Mouse (Mus musculus) lung, embryonic 16.5 days (tissue): ENCODE measurements around the gene Smg6. TPM values are rescaled to one million over a fixed set of nuclear protein-coding genes. Genes with fewer than 3 reads are reported as not detected.

Experiments used
- ATAC-seq: fragments of 200-750 bp; cut with Nextera tagmentation; 2 replicates; pipeline ENCODE4 v1.8.0; 2017; ENCODE audit warnings: low read depth, mild to moderate bottlenecking, moderate library complexity
- H3K27ac ChIP-seq: fragments of 300-500 bp; sonication (generic); 2 replicates; pipeline ENCODE4 v1.5.1; 2014; ENCODE audit warnings: mild to moderate bottlenecking, control low read depth, low read length
- H3K27me3 ChIP-seq: fragments of 300-500 bp; sonication (generic); 2 replicates; pipeline ENCODE4 v1.6.1; 2014; ENCODE audit warnings: low read depth, low read length, mixed read lengths; ENCODE audit not compliant: control insufficient read depth, insufficient read depth
- H3K36me3 ChIP-seq: fragments of 300-500 bp; sonication (generic); 2 replicates; pipeline ENCODE4 v1.6.1; 2014; ENCODE audit warnings: low read length; ENCODE audit not compliant: control insufficient read depth, insufficient read depth
- H3K4me1 ChIP-seq: fragments of 300-500 bp; sonication (generic); replicated peaks from 2 replicates; pipeline ENCODE4 v1.6.1; 2014; ENCODE audit warnings: low read length, mixed read lengths; ENCODE audit not compliant: control insufficient read depth, insufficient read depth
- H3K4me2 ChIP-seq: fragments of 300-500 bp; sonication (generic); 2 replicates; pipeline ENCODE4 v1.6.1; 2014; ENCODE audit warnings: low read depth, low read length, control low read depth
- H3K4me3 ChIP-seq: fragments of 300-500 bp; sonication (generic); 2 replicates; pipeline ENCODE4 v1.5.1; 2014; ENCODE audit warnings: mild to moderate bottlenecking, low read length, control low read depth
- H3K9ac ChIP-seq: fragments of 300-500 bp; sonication (generic); 2 replicates; pipeline ENCODE4 v1.6.1; 2014; ENCODE audit warnings: low read length, control low read depth
- H3K9me3 ChIP-seq: fragments of 300-500 bp; sonication (generic); 2 replicates; pipeline ENCODE4 v1.6.1; 2016; ENCODE audit warnings: low read length; ENCODE audit not compliant: control insufficient read depth
- WGBS: fragments of 180-500 bp; shearing (Covaris S2); extraction: QIAGEN DNeasy Blood & Tissue Kit; methylation state at CpG from one replicate; pipeline ENCODE4 v1.1.7; 2014; 5-methylcytosine and 5-hydroxymethylcytosine counted together
- polyA plus RNA-seq: library from polyadenylated mRNA; unstranded; fragments of >200 nt; fragmentation: Nextera tagmentation; extraction: Ambion mirVana; gene quantifications from 2 replicates; pipeline ENCODE4 v1.2.1, GENCODE M21; 2015

Gene Smg6
- polyA plus RNA-seq, 1 experiment from 2014 or later = 17.0 TPM

DNA sequence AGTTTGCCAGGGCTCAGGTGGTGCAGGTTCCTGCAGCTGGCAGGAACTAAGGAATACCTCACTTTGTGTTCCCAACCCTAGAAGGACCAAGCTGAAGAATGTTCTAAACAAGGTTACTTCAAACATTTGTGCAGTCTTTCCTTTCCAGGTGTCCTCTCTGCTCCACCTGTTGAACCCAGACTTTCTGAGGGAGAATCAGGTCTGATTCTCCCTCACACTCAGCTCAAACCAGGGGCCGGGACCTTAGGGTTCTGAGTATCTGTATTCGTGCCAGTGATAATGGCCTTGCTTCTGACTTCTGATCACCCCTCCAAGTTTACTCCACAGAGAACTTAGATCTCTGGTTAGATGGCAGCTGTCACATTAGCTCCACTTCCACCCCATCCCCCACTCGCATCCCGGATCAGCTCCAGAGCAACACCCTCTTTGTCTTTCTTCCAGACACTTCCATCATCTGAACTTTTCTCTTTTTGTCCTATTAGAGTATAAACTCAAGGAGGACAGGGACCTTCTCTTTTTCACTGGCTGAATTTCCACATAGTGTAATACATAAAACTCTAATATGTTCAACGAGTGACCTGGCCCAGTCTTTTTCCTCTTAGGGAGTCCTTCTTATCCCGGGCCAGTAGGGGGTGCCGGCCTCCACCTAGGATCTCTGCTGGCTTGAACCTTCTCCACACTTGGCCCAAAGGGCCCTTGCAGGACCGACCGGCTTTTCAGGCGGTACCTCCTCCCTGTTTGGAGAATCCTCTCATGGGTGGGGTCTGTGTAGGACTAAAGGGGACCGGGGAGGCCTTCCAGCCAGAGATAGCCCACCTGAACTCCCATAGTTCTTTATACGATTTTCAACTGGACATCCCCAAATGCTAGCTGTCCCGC lies 267.0 kb downstream of the Smg6 start:
- H3K36me3 ChIP-seq = no peaks in the 10 kb centered on the region
- H3K4me1 ChIP-seq = peaks cover 32% of the 10 kb centered on the region
- H3K9ac ChIP-seq = no peak overlapping the region; the same call in 1 of the 2 replicates
- 23% methylated on average over 13 of the region's 13 CpGs for WGBS
- peak overlapping the region; percentile 59 for H3K4me3 ChIP-seq
- peak overlapping the region; percentile 93 for H3K4me2 ChIP-seq
- no peak overlapping the region for H3K27ac ChIP-seq
- no peaks in the 10 kb centered on the region for H3K9me3 ChIP-seq
- peak; percentile 70 for ATAC-seq
- peaks cover 38% of the 10 kb centered on the region for H3K27me3 ChIP-seq

- H3K27ac ChIP-seq = no peak within 1 kb of the TSS
- H3K4me3 ChIP-seq = peak within 1 kb of the TSS; percentile 59
- no peaks in the 10 kb centered on the region for H3K36me3 ChIP-seq
- peaks cover 38% of the 10 kb centered on the region for H3K27me3 ChIP-seq
- H3K9ac ChIP-seq = peak within 1 kb of the TSS; percentile 62
- peak; percentile 28 for ATAC-seq
- no peaks in the 10 kb centered on the region for H3K9me3 ChIP-seq
- peak within 1 kb of the TSS; percentile 93 for H3K4me2 ChIP-seq
- WGBS = under 1% methylated on average over 70 of the region's 84 CpGs
- peaks cover 32% of the 10 kb centered on the region for H3K4me1 ChIP-seq
Observed at GRCm38 (mm10) chr11:75193256-75194071, 267.8 kb downstream of the Smg6 start, which contains the start of gene Rtn4rl1. Gene Rtn4rl1, plus strand, starts transcription at chr11:75193783.

GRCm38 (mm10) chr11:75194121-75194849 lies 268.7 kb downstream of the Smg6 start:
- H3K36me3 ChIP-seq = no peaks in the 10 kb centered on the region
- peaks cover 38% of the 10 kb centered on the region for H3K27me3 ChIP-seq
- H3K4me3 ChIP-seq = peak overlapping the region; percentile 59
- peak overlapping the region; percentile 93 for H3K4me2 ChIP-seq
- ATAC-seq = no peak
- H3K27ac ChIP-seq = no peak overlapping the region
- H3K4me1 ChIP-seq = peaks cover 30% of the 10 kb centered on the region
- no peaks in the 10 kb centered on the region for H3K9me3 ChIP-seq
- under 1% methylated on average over 52 of the region's 52 CpGs for WGBS
- peak overlapping the region; percentile 62 for H3K9ac ChIP-seq

DNA sequence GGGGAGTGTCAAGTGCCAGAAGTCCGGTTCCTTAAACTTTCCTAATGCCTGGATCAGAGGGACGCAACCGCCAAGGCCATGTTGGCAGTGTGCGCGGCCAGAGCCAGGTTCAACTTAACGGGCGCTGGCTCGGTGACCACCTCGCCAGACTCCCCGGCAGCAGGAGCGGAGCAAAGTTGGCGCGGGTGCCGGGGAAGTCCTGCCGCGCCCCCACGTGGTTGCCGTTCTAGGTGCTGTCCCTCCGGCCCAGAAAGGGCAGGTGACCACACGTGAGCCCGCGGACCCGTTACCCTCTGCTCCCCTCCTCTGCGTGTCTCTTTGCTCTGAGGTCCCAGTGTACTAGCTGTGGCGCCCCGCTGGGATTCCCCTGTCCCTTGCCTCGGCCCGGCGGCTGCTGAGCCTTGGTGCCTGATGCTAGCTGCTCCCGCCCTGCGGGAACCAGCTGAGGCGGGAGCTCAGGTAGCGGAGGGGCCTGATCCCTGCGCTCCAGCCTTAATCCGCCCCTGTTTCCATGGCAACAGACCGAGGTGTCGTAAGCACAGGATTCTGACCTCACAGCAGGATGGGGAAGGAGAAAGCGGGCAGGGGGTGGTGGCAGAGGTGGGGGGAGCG lies 269.3 kb downstream of the Smg6 start:
- H3K9ac ChIP-seq = peak overlapping the region; percentile 62
- H3K4me2 ChIP-seq = peak overlapping the region; percentile 93
- H3K27ac ChIP-seq = no peak overlapping the region
- H3K4me1 ChIP-seq = peaks cover 25% of the 10 kb centered on the region
- H3K4me3 ChIP-seq = peak overlapping the region; percentile 59
- ATAC-seq = no peak
- H3K36me3 ChIP-seq = no peaks in the 10 kb centered on the region
- H3K9me3 ChIP-seq = no peaks in the 10 kb centered on the region
- peaks cover 38% of the 10 kb centered on the region for H3K27me3 ChIP-seq
- WGBS = under 1% methylated on average over 39 of the region's 39 CpGs

DNA sequence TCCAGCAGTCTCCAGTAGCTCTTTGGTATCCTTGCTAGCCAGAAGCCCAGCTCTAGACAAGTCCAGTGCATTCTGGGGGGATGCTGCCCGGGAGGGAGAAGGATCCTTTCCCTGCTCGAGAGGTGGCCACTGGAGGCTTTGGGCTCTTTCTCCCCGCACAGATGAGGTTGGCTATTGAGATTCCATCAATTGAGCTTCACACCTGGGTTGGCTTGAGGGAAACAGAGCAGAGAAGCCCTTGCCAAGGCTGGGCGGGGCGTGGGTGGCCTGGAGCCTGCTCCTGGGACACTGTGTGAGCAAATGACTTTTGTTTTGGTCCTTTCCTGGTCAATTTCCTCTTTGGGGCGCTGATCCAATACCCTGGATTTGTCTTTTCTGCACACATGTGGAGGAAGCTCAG lies 270.5 kb downstream of the Smg6 start:
- no peaks in the 10 kb centered on the region for H3K9me3 ChIP-seq
- 59% methylated on average over 6 of the region's 6 CpGs for WGBS
- H3K9ac ChIP-seq = no peak overlapping the region
- H3K27ac ChIP-seq = no peak overlapping the region
- peaks cover 25% of the 10 kb centered on the region for H3K4me1 ChIP-seq
- H3K4me3 ChIP-seq = no peak overlapping the region
- H3K36me3 ChIP-seq = no peaks in the 10 kb centered on the region
- no peak for ATAC-seq
- H3K27me3 ChIP-seq = peaks cover 38% of the 10 kb centered on the region
- H3K4me2 ChIP-seq = no peak overlapping the region

DNA sequence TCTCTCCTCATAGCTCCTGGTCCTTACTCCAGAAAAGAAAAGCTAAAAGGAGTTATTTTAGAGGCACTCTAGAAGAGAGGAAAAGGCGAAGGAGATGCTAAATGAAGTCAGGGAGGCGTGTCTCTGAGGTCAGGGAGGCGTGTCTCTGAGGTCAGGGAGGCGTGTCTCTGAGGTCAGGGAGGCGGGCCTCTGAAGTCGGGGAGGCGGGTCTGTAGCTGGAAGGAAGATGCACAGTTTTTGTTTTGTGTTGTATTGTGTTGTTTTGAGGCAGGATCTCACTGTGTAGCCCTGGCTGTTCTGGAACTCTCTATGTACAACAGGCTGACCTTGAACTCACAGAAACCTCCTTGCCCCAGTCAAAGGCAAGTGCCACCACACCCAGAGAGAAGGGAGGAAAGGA lies 272.3 kb downstream of the Smg6 start:
- Histone ChIP-seq H3K36me3 (no peaks in the 10 kb centered on the region), H3K4me3 (no peak overlapping the region), H3K27me3 (peaks cover 37% of the 10 kb centered on the region), H3K27ac (no peak overlapping the region), H3K4me2 (no peak overlapping the region), H3K4me1 (peaks cover 34% of the 10 kb centered on the region), H3K9ac (no peak overlapping the region), H3K9me3 (no peaks in the 10 kb centered on the region)
- ATAC-seq = no peak
- 41% methylated on average over 7 of the region's 7 CpGs for WGBS

- Histone ChIP-seq H3K9me3 (no peaks in the 10 kb centered on the region), H3K27me3 (peaks cover 29% of the 10 kb centered on the region), H3K36me3 (no peaks in the 10 kb centered on the region), H3K9ac (no peak overlapping the region), H3K4me1 (peaks cover 26% of the 10 kb centered on the region), H3K4me3 (no peak overlapping the region), H3K4me2 (no peak overlapping the region), H3K27ac (no peak overlapping the region)
- WGBS = 70% methylated on average over 4 of the region's 4 CpGs
- ATAC-seq = no peak
Observed at GRCm38 (mm10) chr11:75198792-75199191, 273.2 kb downstream of the Smg6 start.

DNA sequence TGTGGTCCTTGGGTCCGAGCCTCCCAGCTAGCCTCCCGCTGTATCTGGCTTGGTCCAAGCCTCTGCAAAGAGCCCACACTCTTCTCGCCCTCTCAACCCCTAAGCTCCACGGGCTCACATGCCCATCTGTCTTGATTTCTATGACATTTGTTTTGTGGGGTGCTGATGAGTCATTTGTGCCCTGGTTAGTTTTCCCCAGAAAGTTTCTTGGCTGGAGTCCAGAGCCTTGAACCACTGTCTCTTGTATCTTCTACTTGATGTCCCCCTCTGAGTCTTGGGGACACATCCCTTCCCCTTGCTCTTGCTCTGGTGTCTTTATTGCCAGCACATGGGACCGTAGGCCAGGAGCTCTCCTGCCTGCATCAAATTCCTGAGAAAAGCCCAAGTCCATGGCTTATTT lies 274.3 kb downstream of the Smg6 start:
- H3K4me3 ChIP-seq = no peak overlapping the region
- H3K4me1 ChIP-seq = peaks cover 14% of the 10 kb centered on the region
- no peak overlapping the region for H3K27ac ChIP-seq
- no peaks in the 10 kb centered on the region for H3K36me3 ChIP-seq
- peaks cover 17% of the 10 kb centered on the region for H3K27me3 ChIP-seq
- 60% methylated on average over 5 of the region's 5 CpGs for WGBS
- ATAC-seq = no peak
- H3K9ac ChIP-seq = no peak overlapping the region
- no peaks in the 10 kb centered on the region for H3K9me3 ChIP-seq
- H3K4me2 ChIP-seq = no peak overlapping the region
